In the genomic region with DNA sequence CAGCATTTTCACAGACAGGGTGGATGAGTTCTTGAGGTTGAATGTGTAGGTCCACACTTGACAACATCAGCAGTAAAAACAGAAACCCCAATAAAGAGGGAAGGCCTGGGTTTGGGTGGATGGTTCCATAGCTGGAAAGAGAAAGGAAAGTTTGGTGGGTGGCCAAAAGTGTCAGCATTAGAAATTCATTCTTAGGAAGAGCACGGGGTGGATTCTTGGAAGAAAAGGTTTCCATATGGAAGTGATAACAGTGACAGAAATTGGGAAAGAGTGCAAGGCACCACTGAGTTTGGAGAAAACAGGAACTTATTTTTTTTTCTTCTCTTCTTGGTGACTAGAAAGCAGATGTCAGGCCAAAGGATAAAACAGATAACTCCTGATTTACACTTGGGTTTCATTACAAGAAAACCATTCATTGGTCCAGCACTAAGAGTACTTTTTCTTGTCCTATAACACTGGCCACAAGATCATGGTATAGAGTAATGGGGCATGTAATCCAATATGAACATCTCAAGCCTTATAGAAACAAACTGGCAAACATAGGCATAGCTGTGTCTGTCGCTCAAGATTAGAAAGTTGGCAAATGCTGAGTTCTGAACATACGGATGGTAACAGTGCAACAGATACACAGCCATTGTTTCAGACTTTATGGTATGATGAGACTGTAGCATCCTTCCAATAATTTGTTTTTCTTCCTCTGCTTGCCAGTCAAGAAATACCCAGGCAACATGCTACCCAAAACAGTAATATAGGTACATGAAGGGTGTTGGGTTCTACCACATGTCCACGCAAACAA, we compare ENCODE assay signal across 21 mouse cellular contexts.
DNase-seq lines count a peak whose midpoint lies in the region; ATAC-seq and TF ChIP-seq lines count a peak whose summit lies in the region.
"Had no signal": no experiment of that assay in that cellular context is flagged by ENCODE, and none has a peak within 500 bp of the region (broad histone marks: within the 10 kb centered on the region; RNA-seq: fewer than 3 reads in every experiment).

No protein-coding gene starts in this region.

- H3K4me3 ChIP-seq in forebrain, embryonic 14.5 days (ENCODE audit: low read depth, low read length) = no peak overlapping the region
- no peak overlapping the region for H3K4me3 ChIP-seq in forebrain, embryonic 13.5 days
- H3K4me3 ChIP-seq in lung, embryonic 14.5 days (ENCODE audit: low read depth, low read length) = no peak overlapping the region
- H3K4me3 ChIP-seq: embryonic facial prominence, embryonic 12.5 days; heart, embryonic 15.5 days; limb, embryonic 12.5 days; liver, embryonic 13.5 days; neural tube, embryonic 13.5 days had no signal

- peak; percentile 27 for DNase-seq in forebrain, embryonic 14.5 days (ENCODE audit: low spot score)
- peak; percentile 22 for DNase-seq in heart, postnatal 4 days
- no peak for DNase-seq in heart, postnatal 25 days (ENCODE audit: low spot score)
- DNase-seq in lung, embryonic 14.5 days = peak; percentile 82
- no peak for DNase-seq in lung, adult 18-20 months
- peak; percentile 17 for DNase-seq in lung, postnatal 10 days
- DNase-seq: adrenal gland, postnatal 14 days; cerebellum, adult 9-11 months; kidney, postnatal 25 days; liver, embryonic 13.5 days; midbrain, embryonic 14.5 days; right cerebral cortex, adult 18-20 months had no signal

- H3K4me1 ChIP-seq in forebrain, embryonic 14.5 days (ENCODE audit: control insufficient read depth, insufficient read depth, low read length) = no peaks in the 10 kb centered on the region
- no peaks in the 10 kb centered on the region for H3K4me1 ChIP-seq in forebrain, embryonic 13.5 days
- H3K4me1 ChIP-seq in lung, embryonic 14.5 days (ENCODE audit: insufficient read depth) = no peaks in the 10 kb centered on the region; the same call in 1 of the 2 replicates
- H3K4me1 ChIP-seq: embryonic facial prominence, embryonic 12.5 days; heart, embryonic 15.5 days; limb, embryonic 12.5 days; liver, embryonic 13.5 days; neural tube, embryonic 13.5 days had no signal

- H3K9ac ChIP-seq in forebrain, embryonic 14.5 days (ENCODE audit: low read length) = no peak overlapping the region
- H3K9ac ChIP-seq in forebrain, embryonic 13.5 days = no peak overlapping the region
- H3K9ac ChIP-seq in lung, embryonic 14.5 days = no peak overlapping the region
- H3K9ac ChIP-seq: embryonic facial prominence, embryonic 12.5 days; heart, embryonic 15.5 days; hindbrain, embryonic 14.5 days; limb, embryonic 12.5 days; liver, embryonic 13.5 days; neural tube, embryonic 13.5 days had no signal

- no peak overlapping the region for H3K4me2 ChIP-seq in forebrain, embryonic 14.5 days (ENCODE audit: low read length)
- H3K4me2 ChIP-seq in forebrain, embryonic 13.5 days = no peak overlapping the region
- no peak overlapping the region for H3K4me2 ChIP-seq in lung, embryonic 14.5 days
- H3K4me2 ChIP-seq: embryonic facial prominence, embryonic 12.5 days; heart, embryonic 15.5 days; hindbrain, embryonic 14.5 days; limb, embryonic 12.5 days; liver, embryonic 13.5 days; neural tube, embryonic 13.5 days had no signal

- no peak for ATAC-seq in forebrain, embryonic 14.5 days
- no peak for ATAC-seq in forebrain, embryonic 13.5 days
- 0 out of 2 replicates have a peak, but pooled peaks have one; percentile 24 for ATAC-seq in lung, embryonic 14.5 days (ENCODE audit: insufficient read depth)
- ATAC-seq: activated CD4-positive, CD25-positive, alpha-beta regulatory T cell, adult 4 months had no signal

- no peaks in the 10 kb centered on the region for H3K9me3 ChIP-seq in forebrain, embryonic 14.5 days (replicated peaks; ENCODE audit: control insufficient read depth, low read length)
- H3K9me3 ChIP-seq in forebrain, embryonic 13.5 days (replicated peaks) = no peaks in the 10 kb centered on the region
- no peaks in the 10 kb centered on the region for H3K9me3 ChIP-seq in lung, embryonic 14.5 days (ENCODE audit: low read depth, low read length)
- H3K9me3 ChIP-seq: embryonic facial prominence, embryonic 12.5 days; heart, embryonic 15.5 days; limb, embryonic 12.5 days; liver, embryonic 13.5 days; neural tube, embryonic 13.5 days had no signal

- 86% methylated on average over 4 of the region's 4 CpGs for WGBS in forebrain, embryonic 14.5 days
- WGBS in forebrain, embryonic 13.5 days = 95% methylated on average over 4 of the region's 4 CpGs
- WGBS in lung, embryonic 14.5 days = 69% methylated on average over 4 of the region's 4 CpGs

- H3K36me3 ChIP-seq in forebrain, embryonic 14.5 days (ENCODE audit: control insufficient read depth, insufficient read depth, low read length) = no peaks in the 10 kb centered on the region
- H3K36me3 ChIP-seq in forebrain, embryonic 13.5 days (ENCODE audit: poor library complexity, severe bottlenecking) = no peaks in the 10 kb centered on the region
- H3K36me3 ChIP-seq in lung, embryonic 14.5 days (ENCODE audit: insufficient read depth) = no peaks in the 10 kb centered on the region
- H3K36me3 ChIP-seq: embryonic facial prominence, embryonic 12.5 days; G1E; heart, embryonic 15.5 days; limb, embryonic 12.5 days; liver, embryonic 13.5 days; neural tube, embryonic 13.5 days had no signal

- H3K27me3 ChIP-seq in forebrain, embryonic 14.5 days (replicated peaks; ENCODE audit: control insufficient read depth, insufficient read depth, low read length) = no peaks in the 10 kb centered on the region
- H3K27me3 ChIP-seq in forebrain, embryonic 13.5 days = no peaks in the 10 kb centered on the region
- no peaks in the 10 kb centered on the region for H3K27me3 ChIP-seq in lung, embryonic 14.5 days (ENCODE audit: insufficient read depth, low read length)
- H3K27me3 ChIP-seq: embryonic facial prominence, embryonic 12.5 days; heart, embryonic 15.5 days; limb, embryonic 12.5 days; liver, embryonic 13.5 days; neural tube, embryonic 13.5 days had no signal

- no peak overlapping the region for H3K27ac ChIP-seq in forebrain, embryonic 14.5 days (ENCODE audit: low read depth, low read length)
- no peak overlapping the region for H3K27ac ChIP-seq in forebrain, embryonic 13.5 days
- H3K27ac ChIP-seq in lung, embryonic 14.5 days (ENCODE audit: low read depth) = no peak overlapping the region
- H3K27ac ChIP-seq: embryonic facial prominence, embryonic 12.5 days; heart, embryonic 15.5 days; hindbrain, embryonic 14.5 days; limb, embryonic 12.5 days; liver, embryonic 13.5 days; neural tube, embryonic 13.5 days; stomach, postnatal 0 days had no signal

- TF ChIP-seq CTCF in lung, embryonic 14.5 days (IDR thresholded peaks at IDR 0.05; ENCODE audit: low read depth) = no peak

- intact Hi-C loops in heart, postnatal 25 days (cut with DNase I) = no loop called here

Comparison
In these comparisons a context has a peak if more than half of its experiments do, and no peak if none do; other contexts are left out.
1. DNase-seq: peak in forebrain, embryonic 14.5 days (single experiment), heart, postnatal 4 days (single experiment), lung, embryonic 14.5 days (single experiment) and lung, postnatal 10 days (single experiment); none in heart, postnatal 25 days (single experiment) and lung, adult 18-20 months (0 of 2).